Mouse (Mus musculus) neural tube, embryonic 10.5 days (tissue): ENCODE data around the gene Supt5.

Source experiments
- DNase-seq: peaks from one replicate; pipeline ENCODE4 v3.0.0-alpha.2; 2017; ENCODE audit warnings: low spot score; ENCODE audit errors: extremely low spot score

Gene Supt5

GRCm38 (mm10) chr7:28375176-28375921 lies 36.8 kb upstream of the Supt5 start:
- peak; percentile 86 for DNase-seq

GRCm38 (mm10) chr7:28374647-28375046 lies 36.1 kb upstream of the Supt5 start:
- peak; percentile 13 for DNase-seq

GRCm38 (mm10) chr7:28373891-28374495 lies 35.4 kb upstream of the Supt5 start:
- DNase-seq, result peak; percentile 16

- peak; percentile 71 for DNase-seq
Measured at GRCm38 (mm10) chr7:28373131-28373581, 34.6 kb upstream of the Supt5 start.

- DNase-seq, result peak; percentile 99
Measured at GRCm38 (mm10) chr7:28372251-28373108, 33.9 kb upstream of the Supt5 start, which contains the start of gene Plekhg2. Gene Plekhg2, minus strand, starts transcription at chr7:28372599.

- peak; percentile 65 for DNase-seq
Measured at GRCm38 (mm10) chr7:28371514-28371989, 33.0 kb upstream of the Supt5 start.

- DNase-seq, result no peak
Measured at GRCm38 (mm10) chr7:28370977-28371513, 32.5 kb upstream of the Supt5 start.

- DNase-seq, result no peak
Measured at GRCm38 (mm10) chr7:28370051-28370450, 31.5 kb upstream of the Supt5 start.

- DNase-seq, result no peak
Measured at GRCm38 (mm10) chr7:28368276-28368920, 29.9 kb upstream of the Supt5 start.

- DNase-seq, result no peak
Measured at GRCm38 (mm10) chr7:28367663-28368275, 29.2 kb upstream of the Supt5 start.

GRCm38 (mm10) chr7:28362441-28363060 lies 24.0 kb upstream of the Supt5 start:
- DNase-seq, result no peak

GRCm38 (mm10) chr7:28361647-28362341 lies 23.2 kb upstream of the Supt5 start:
- DNase-seq, result no peak

GRCm38 (mm10) chr7:28360291-28360690 lies 21.7 kb upstream of the Supt5 start:
- DNase-seq, result no peak

- DNase-seq, result no peak
Measured at GRCm38 (mm10) chr7:28359854-28360253, 21.3 kb upstream of the Supt5 start.

GRCm38 (mm10) chr7:28358431-28358830 lies 19.9 kb upstream of the Supt5 start:
- DNase-seq, result no peak

- DNase-seq, result no peak
Measured at GRCm38 (mm10) chr7:28357984-28358383, 19.4 kb upstream of the Supt5 start.

- peak; percentile 54 for DNase-seq
Measured at GRCm38 (mm10) chr7:28356981-28357380, 18.4 kb upstream of the Supt5 start.

- no peak for DNase-seq
Measured at GRCm38 (mm10) chr7:28355221-28355620, 16.7 kb upstream of the Supt5 start.

GRCm38 (mm10) chr7:28354596-28354995 lies 16.1 kb upstream of the Supt5 start:
- no peak for DNase-seq
